Mouse (Mus musculus): ENCODE results near the gene Fsip1. TPM values are rescaled to one million over a fixed set of nuclear protein-coding genes. Genes with fewer than 3 reads are reported as not detected.

The Fsip1 gene
- total and polyA plus RNA-seq, 2 experiments from 2014 or later = 0.05 TPM; not detected in 1

DNA sequence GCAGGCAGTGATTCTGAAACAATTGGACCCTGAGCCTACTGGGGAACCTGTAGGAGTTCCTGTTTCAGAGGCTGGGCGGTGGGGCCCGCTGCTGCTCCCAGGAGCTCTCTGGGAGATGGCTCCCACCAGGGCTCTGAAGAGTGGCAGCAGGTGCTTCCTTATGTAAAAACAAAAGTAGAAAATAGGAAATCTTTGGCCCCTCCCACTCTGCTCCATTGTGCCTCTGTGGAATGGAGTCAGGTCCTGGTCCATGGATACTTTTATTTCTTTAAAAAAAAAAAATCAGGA, 7.1 kb upstream of the Fsip1 start:
- Histone ChIP-seq H3K27ac (ENCODE audit: low read depth) (no peak overlapping the region), H3K9me3 (replicated peaks; ENCODE audit: control insufficient read depth, low read length) (no peaks in the 10 kb centered on the region), H3K4me1 (ENCODE audit: control insufficient read depth, insufficient read depth) (no peaks in the 10 kb centered on the region), H3K27me3 (ENCODE audit: control insufficient read depth, insufficient read depth, low read length) (no peaks in the 10 kb centered on the region), H3K36me3 (replicated peaks; ENCODE audit: control insufficient read depth, insufficient read depth, low read length) (no peaks in the 10 kb centered on the region), H3K9ac (replicated peaks; ENCODE audit: low read depth, low read length) (no peak overlapping the region), H3K4me3 (ENCODE audit: low read depth, low read length) (no peak overlapping the region), H3K4me2 (ENCODE audit: low read depth, low read length) (no peak overlapping the region)
- 30% methylated on average over 2 of the region's 2 CpGs for WGBS
- TF ChIP-seq EP300 (IDR thresholded peaks at IDR 0.05; ENCODE audit: low read depth) = no peak
- no peak for TF ChIP-seq CTCF (IDR thresholded peaks at IDR 0.05; ENCODE audit: low read depth)
- DNase-seq (ENCODE audit: low spot score) (no peak), ATAC-seq (ENCODE audit: insufficient read depth, low read depth) (no peak)

DNA sequence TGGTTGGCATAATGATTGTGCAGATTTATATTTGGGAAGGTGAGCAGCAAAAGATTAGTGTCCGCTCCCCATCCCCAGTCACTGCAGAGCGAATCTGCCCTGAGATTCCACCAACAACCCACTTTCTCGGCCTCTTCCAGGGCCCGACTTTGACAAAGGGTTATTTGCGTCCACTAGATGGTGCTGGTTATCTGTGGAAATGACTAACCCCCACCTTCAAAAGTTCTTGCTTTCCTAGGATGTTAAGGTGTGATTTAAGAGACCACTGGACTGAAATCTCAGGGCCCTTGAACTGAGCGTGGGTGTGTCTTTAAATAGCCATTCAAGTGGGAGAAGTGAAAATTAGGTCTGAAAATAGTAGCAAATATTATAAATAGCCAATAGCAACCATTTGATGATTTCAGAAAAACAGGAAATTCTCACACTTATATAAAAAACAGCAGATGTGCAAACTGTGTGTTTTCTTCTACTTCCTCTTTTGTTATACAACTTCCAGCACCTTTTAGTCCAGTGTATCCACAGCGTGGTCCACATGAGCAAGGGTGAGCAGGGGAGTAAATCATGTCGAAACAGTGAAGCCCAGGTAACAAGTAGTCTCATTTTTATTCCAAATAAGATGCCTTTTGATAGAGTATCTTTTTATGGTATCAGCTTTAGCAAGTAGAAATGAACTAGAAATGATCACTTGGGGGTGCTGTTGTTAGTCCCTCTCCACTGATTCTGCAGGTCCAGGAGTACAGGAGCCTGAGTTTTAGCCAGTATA, 6.6 kb upstream of the Fsip1 start:
- Histone ChIP-seq H3K9ac (replicated peaks; ENCODE audit: low read depth, low read length) (no peak overlapping the region), H3K4me3 (ENCODE audit: low read depth, low read length) (no peak overlapping the region), H3K27ac (ENCODE audit: low read depth) (no peak overlapping the region), H3K36me3 (replicated peaks; ENCODE audit: control insufficient read depth, insufficient read depth, low read length) (no peaks in the 10 kb centered on the region), H3K27me3 (ENCODE audit: control insufficient read depth, insufficient read depth, low read length) (no peaks in the 10 kb centered on the region), H3K4me2 (ENCODE audit: low read depth, low read length) (no peak overlapping the region), H3K9me3 (replicated peaks; ENCODE audit: control insufficient read depth, low read length) (no peaks in the 10 kb centered on the region), H3K4me1 (ENCODE audit: control insufficient read depth, insufficient read depth) (no peaks in the 10 kb centered on the region)
- TF ChIP-seq CTCF (IDR thresholded peaks at IDR 0.05; ENCODE audit: low read depth) = peak; percentile 79
- no peak for TF ChIP-seq EP300 (IDR thresholded peaks at IDR 0.05; ENCODE audit: low read depth)
- DNase-seq (ENCODE audit: low spot score) = peak; percentile 52
- ATAC-seq (ENCODE audit: insufficient read depth, low read depth) = peak; percentile 30; the same call in 1 of the 2 replicates
- WGBS = 15% methylated on average over 8 of the region's 8 CpGs

DNA sequence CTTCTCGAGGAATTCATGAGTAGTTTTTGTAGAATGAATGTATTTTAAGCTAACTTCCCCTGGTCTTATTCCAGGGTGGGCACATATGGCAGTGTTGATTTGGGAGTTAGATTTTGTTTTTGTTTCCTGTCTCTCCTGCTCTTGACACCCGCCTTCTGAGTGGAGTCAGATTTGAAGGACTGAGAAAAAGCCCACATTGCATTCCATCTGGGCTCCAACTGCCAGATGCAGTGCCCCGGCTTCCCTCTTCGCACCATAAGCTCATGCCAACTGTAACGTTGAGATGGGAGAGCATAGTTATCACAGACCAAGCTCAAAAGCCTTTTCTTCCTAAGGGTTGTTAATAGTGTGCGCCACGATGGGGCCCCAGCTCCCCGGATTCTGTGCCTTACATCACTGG, 5.9 kb upstream of the Fsip1 start:
- Histone ChIP-seq H3K4me3 (ENCODE audit: low read depth, low read length) (no peak overlapping the region), H3K9me3 (replicated peaks; ENCODE audit: control insufficient read depth, low read length) (no peaks in the 10 kb centered on the region), H3K4me1 (ENCODE audit: control insufficient read depth, insufficient read depth) (no peaks in the 10 kb centered on the region), H3K27ac (ENCODE audit: low read depth) (no peak overlapping the region), H3K27me3 (ENCODE audit: control insufficient read depth, insufficient read depth, low read length) (no peaks in the 10 kb centered on the region), H3K36me3 (replicated peaks; ENCODE audit: control insufficient read depth, insufficient read depth, low read length) (no peaks in the 10 kb centered on the region), H3K4me2 (ENCODE audit: low read depth, low read length) (no peak overlapping the region), H3K9ac (replicated peaks; ENCODE audit: low read depth, low read length) (no peak overlapping the region)
- DNase-seq (ENCODE audit: low spot score) = no peak
- 56% methylated on average over 8 of the region's 8 CpGs for WGBS
- ATAC-seq (ENCODE audit: insufficient read depth, low read depth) = no peak
- TF ChIP-seq EP300 (IDR thresholded peaks at IDR 0.05; ENCODE audit: low read depth) (no peak), CTCF (IDR thresholded peaks at IDR 0.05; ENCODE audit: low read depth) (no peak)

DNA sequence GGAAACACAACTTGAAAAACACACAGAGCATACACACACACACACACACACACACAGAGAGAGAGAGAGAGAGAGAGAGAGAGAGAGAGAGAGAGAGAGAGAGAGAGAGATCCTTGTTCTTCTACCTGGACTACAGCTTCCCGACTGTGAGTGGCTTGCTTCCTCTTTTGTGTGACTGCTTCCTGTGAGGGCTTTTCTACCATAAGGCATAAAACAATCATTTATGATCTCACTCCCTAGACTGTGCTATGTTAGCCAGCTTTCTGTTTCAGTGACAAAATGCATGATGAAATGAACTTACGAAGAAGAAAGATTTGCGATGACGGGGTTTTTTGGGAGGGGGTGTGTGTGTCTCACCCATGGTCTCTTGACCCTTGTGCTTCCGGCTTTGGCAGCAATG, 3.0 kb upstream of the Fsip1 start:
- H3K4me3 ChIP-seq (ENCODE audit: low read depth, low read length) = no peak overlapping the region
- H3K4me1 ChIP-seq (ENCODE audit: control insufficient read depth, insufficient read depth) = no peaks in the 10 kb centered on the region
- H3K9ac ChIP-seq (replicated peaks; ENCODE audit: low read depth, low read length) = no peak overlapping the region
- H3K36me3 ChIP-seq (replicated peaks; ENCODE audit: control insufficient read depth, insufficient read depth, low read length) = no peaks in the 10 kb centered on the region
- no peaks in the 10 kb centered on the region for H3K27me3 ChIP-seq (ENCODE audit: control insufficient read depth, insufficient read depth, low read length)
- ATAC-seq (ENCODE audit: insufficient read depth, low read depth) (no peak), DNase-seq (ENCODE audit: low spot score) (no peak)
- no peak overlapping the region for H3K4me2 ChIP-seq (ENCODE audit: low read depth, low read length)
- no peaks in the 10 kb centered on the region for H3K9me3 ChIP-seq (replicated peaks; ENCODE audit: control insufficient read depth, low read length)
- TF ChIP-seq EP300 (IDR thresholded peaks at IDR 0.05; ENCODE audit: low read depth) = no peak
- no peak for TF ChIP-seq CTCF (IDR thresholded peaks at IDR 0.05; ENCODE audit: low read depth)
- WGBS = 65% methylated on average over 5 of the region's 5 CpGs
- no peak overlapping the region for H3K27ac ChIP-seq (ENCODE audit: low read depth)

DNA sequence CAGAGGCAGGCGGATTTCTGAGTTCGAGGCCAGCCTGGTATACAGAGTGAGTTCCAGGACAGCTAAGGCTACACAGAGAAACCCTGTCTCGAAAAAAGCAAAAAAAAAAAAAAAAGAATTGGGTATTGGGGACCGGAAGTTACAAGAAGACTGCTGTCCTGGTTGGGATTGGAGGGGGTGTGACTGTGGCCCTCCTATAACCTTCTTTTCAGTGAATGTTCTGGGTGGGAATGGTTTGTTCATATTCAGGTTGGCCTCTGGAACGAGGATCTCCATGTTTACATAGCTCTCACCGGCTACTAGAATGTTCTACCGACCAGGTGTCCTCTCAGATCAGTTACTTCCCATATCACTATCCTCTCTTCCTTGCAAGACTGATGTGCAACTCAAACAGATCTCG, 328 bp upstream of the Fsip1 start:
- H3K9ac ChIP-seq (replicated peaks; ENCODE audit: low read depth, low read length) = no peak overlapping the region
- H3K27me3 ChIP-seq (ENCODE audit: control insufficient read depth, insufficient read depth, low read length) = no peaks in the 10 kb centered on the region
- WGBS = 74% methylated on average over 8 of the region's 8 CpGs
- DNase-seq (ENCODE audit: low spot score) (no peak), ATAC-seq (ENCODE audit: insufficient read depth, low read depth) (no peak)
- TF ChIP-seq EP300 (IDR thresholded peaks at IDR 0.05; ENCODE audit: low read depth) = no peak
- TF ChIP-seq CTCF (IDR thresholded peaks at IDR 0.05; ENCODE audit: low read depth) = no peak
- H3K4me1 ChIP-seq (ENCODE audit: control insufficient read depth, insufficient read depth) = no peaks in the 10 kb centered on the region
- H3K4me3 ChIP-seq (ENCODE audit: low read depth, low read length) = peak overlapping the region; percentile 47
- no peaks in the 10 kb centered on the region for H3K36me3 ChIP-seq (replicated peaks; ENCODE audit: control insufficient read depth, insufficient read depth, low read length)
- H3K4me2 ChIP-seq (ENCODE audit: low read depth, low read length) = peak overlapping the region; percentile 71
- no peaks in the 10 kb centered on the region for H3K9me3 ChIP-seq (replicated peaks; ENCODE audit: control insufficient read depth, low read length)
- H3K27ac ChIP-seq (ENCODE audit: low read depth) = no peak overlapping the region

DNA sequence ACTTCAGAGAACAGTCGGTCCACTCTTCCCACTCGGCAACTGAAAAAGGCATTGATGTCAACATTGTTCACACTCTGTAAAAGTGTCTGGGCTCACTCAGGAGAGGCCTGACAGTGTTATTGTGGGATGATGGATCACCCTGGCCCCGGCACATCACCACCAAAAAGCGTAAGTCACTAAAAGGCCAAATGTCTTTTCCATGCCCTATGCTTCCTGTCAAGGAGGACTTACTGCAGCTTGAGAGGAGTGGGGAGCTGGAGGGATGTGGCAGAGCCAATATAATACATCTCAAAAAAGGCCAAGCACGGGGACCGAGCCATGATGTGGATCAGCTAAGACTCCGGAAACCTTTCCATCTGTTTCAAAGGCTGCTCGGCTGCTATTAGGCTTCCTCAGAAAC, 2.2 kb downstream of the Fsip1 start:
- DNase-seq (ENCODE audit: low spot score) (no peak), ATAC-seq (ENCODE audit: insufficient read depth, low read depth) (no peak)
- Histone ChIP-seq H3K4me3 (ENCODE audit: low read depth, low read length) (no peak overlapping the region), H3K9me3 (replicated peaks; ENCODE audit: control insufficient read depth, low read length) (no peaks in the 10 kb centered on the region), H3K27me3 (ENCODE audit: control insufficient read depth, insufficient read depth, low read length) (no peaks in the 10 kb centered on the region; the same call in 1 of the 2 replicates), H3K27ac (ENCODE audit: low read depth) (no peak overlapping the region), H3K9ac (replicated peaks; ENCODE audit: low read depth, low read length) (no peak overlapping the region), H3K4me1 (ENCODE audit: control insufficient read depth, insufficient read depth) (no peaks in the 10 kb centered on the region), H3K36me3 (replicated peaks; ENCODE audit: control insufficient read depth, insufficient read depth, low read length) (no peaks in the 10 kb centered on the region), H3K4me2 (ENCODE audit: low read depth, low read length) (no peak overlapping the region)
- 69% methylated on average over 8 of the region's 8 CpGs for WGBS
- TF ChIP-seq EP300 (IDR thresholded peaks at IDR 0.05; ENCODE audit: low read depth) (no peak), CTCF (IDR thresholded peaks at IDR 0.05; ENCODE audit: low read depth) (no peak)

Data from heart, postnatal 0 days (tissue).